Mouse (Mus musculus): ENCODE measurements around the gene Fam71b.

- no peak for TF ChIP-seq POLR2A (IDR thresholded peaks at IDR 0.05; ENCODE audit: low read depth, low read length)
- no peak for TF ChIP-seq CTCF (IDR thresholded peaks at IDR 0.05; ENCODE audit: borderline replicate concordance, insufficient read depth, low read length)
Measured at GRCm38 (mm10) chr11:46437459-46438000, 41.2 kb downstream of the Fam71b start.

All from embryonic fibroblast, embryonic 13.5 days (primary cell).